Mouse (Mus musculus) heart, postnatal 10 days (tissue): Measurements from ENCODE around the gene Vmn1r129. TPM values are rescaled to one million over a fixed set of nuclear protein-coding genes. Genes with fewer than 3 reads are reported as not detected.
"Not testable (repeated sequence)": the region's sequence is repeated elsewhere in the genome, so short reads cannot be mapped to it uniquely, and the experiment has no call there.

Experiments
- DNase-seq, 2 experiments: peaks; one replicate each; pipeline ENCODE4 v3.0.0; 2021
- intact Hi-C: fragments of 180-260 bp; cut with DNase I; formaldehyde crosslinking; loops from one replicate; pipeline ENCODE4 v1.15.1; 2025
- total RNA-seq, 2 experiments: library from RNA; stranded (reverse); gene quantifications; 2 replicates each; pipeline ENCODE4 v1.2.3; 2021

Gene Vmn1r129
- not detected for total RNA-seq

GRCm38 (mm10) chr7:21361191-21361590 is at the start of gene Vmn1r129:
TSS of gene Vmn1r129 (minus strand) at chr7:21361291.
- intact Hi-C loops, DNase-seq: not testable (repeated sequence)

GRCm38 (mm10) chr7:21349073-21349472 is 12.0 kb downstream of the Vmn1r129 start, which contains the start of gene Vmn1r128:
TSS of gene Vmn1r128 (plus strand) at chr7:21349373.
- DNase-seq, intact Hi-C loops: not testable (repeated sequence)

DNA sequence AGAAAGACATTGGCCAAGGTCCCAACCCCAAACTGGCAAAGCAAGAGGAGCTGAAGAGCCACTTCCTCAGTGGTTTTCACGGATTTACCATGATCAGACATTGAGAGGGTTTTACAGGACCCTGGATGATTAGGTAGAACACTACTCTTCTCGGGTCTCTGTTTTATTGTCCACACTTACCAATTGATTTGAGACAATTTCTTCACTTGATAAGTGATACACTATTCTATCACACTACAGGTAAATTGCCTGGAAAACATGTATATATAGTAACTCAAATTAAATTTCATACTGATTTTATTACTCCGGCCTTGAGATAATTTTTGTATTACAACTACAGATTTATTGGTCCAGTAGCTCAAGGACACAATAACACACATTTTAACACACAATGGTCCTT is 41.3 kb downstream of the Vmn1r129 start, which contains the start of gene Vmn1r127:
Gene Vmn1r127, minus strand, starts transcription at position 101 of the 400 bp plus-strand sequence.
- DNase-seq, intact Hi-C loops: not testable (repeated sequence)

Other genes starting within 250 kb of the Vmn1r129 start
- gene Vmn1r122, start 227.2 kb downstream of the Vmn1r129 start, total RNA-seq, result not detected
- gene Vmn1r123, start 199.1 kb downstream of the Vmn1r129 start, total RNA-seq, result not detected
- gene Gm5157, start 170.9 kb downstream of the Vmn1r129 start, total RNA-seq, result not detected
- not detected for gene Vmn1r124, start 100.7 kb downstream of the Vmn1r129 start, total RNA-seq
- gene Vmn1r125, start 89.1 kb downstream of the Vmn1r129 start, total RNA-seq, result not detected
- gene Vmn1r126, start 59.8 kb downstream of the Vmn1r129 start, total RNA-seq, result not detected
- not detected for gene Vmn1r127, start 41.4 kb downstream of the Vmn1r129 start, total RNA-seq
- gene Vmn1r128, start 11.9 kb downstream of the Vmn1r129 start, total RNA-seq, result not detected
- gene Gm6882, start 71.5 kb upstream of the Vmn1r129 start, total RNA-seq, result not detected
- gene Vmn1r130, start 150.5 kb upstream of the Vmn1r129 start, total RNA-seq, result not detected
- not detected for gene Vmn1r131, start 184.8 kb upstream of the Vmn1r129 start, total RNA-seq